Mouse (Mus musculus) urinary bladder, adult 2 months (tissue): ENCODE measurements around the gene Kmt5b. TPM values are rescaled to one million over a fixed set of nuclear protein-coding genes. Genes with fewer than 3 reads are reported as not detected.

ENCODE experiments used
- DNase-seq: peaks from one replicate; pipeline ENCODE4 v3.0.0; 2022; ENCODE audit warnings: low spot score
- polyA plus RNA-seq: library from polyadenylated mRNA; depleted of rRNA; stranded (reverse); fragments of >200 nt; gene quantifications from 2 replicates; pipeline ENCODE4 v1.2.3, GENCODE M21; 2012

Gene Kmt5b
- polyA plus RNA-seq, 1 experiment = 25.6 TPM

GRCm38 (mm10) chr19:3768697-3769383 lies 1.6 kb downstream of the Kmt5b start:
- peak; percentile 88 for DNase-seq

GRCm38 (mm10) chr19:3769533-3769932 lies 2.3 kb downstream of the Kmt5b start:
- DNase-seq = no peak

GRCm38 (mm10) chr19:3774159-3774558 lies 6.9 kb downstream of the Kmt5b start:
- DNase-seq = no peak

GRCm38 (mm10) chr19:3778713-3779112 lies 11.5 kb downstream of the Kmt5b start:
- DNase-seq = no peak

- no peak for DNase-seq
These were observed 22.9 kb downstream of the Kmt5b start for GRCm38 (mm10) chr19:3790077-3790476.

- DNase-seq = no peak
These were observed 38.3 kb downstream of the Kmt5b start for GRCm38 (mm10) chr19:3805526-3805925.

- DNase-seq = no peak
These were observed 43.5 kb downstream of the Kmt5b start for GRCm38 (mm10) chr19:3810536-3811233.

- DNase-seq = no peak
These were observed 47.2 kb downstream of the Kmt5b start for GRCm38 (mm10) chr19:3814461-3814860.

GRCm38 (mm10) chr19:3815824-3816223 lies 48.6 kb downstream of the Kmt5b start:
- DNase-seq = no peak

GRCm38 (mm10) chr19:3819080-3819479 lies 51.9 kb downstream of the Kmt5b start:
- no peak for DNase-seq

GRCm38 (mm10) chr19:3819899-3820444 lies 52.8 kb downstream of the Kmt5b start:
- no peak for DNase-seq

GRCm38 (mm10) chr19:3825044-3825443 lies 57.8 kb downstream of the Kmt5b start:
- DNase-seq = no peak

GRCm38 (mm10) chr19:3829863-3830262 lies 62.6 kb downstream of the Kmt5b start:
- DNase-seq = no peak

- no peak for DNase-seq
These were observed 64.5 kb downstream of the Kmt5b start for GRCm38 (mm10) chr19:3831716-3832115.

GRCm38 (mm10) chr19:3832851-3833353 lies 65.7 kb downstream of the Kmt5b start:
- peak; percentile 39 for DNase-seq

GRCm38 (mm10) chr19:3834301-3834700 lies 67.1 kb downstream of the Kmt5b start:
- no peak for DNase-seq

GRCm38 (mm10) chr19:3836791-3837190 lies 69.6 kb downstream of the Kmt5b start:
- no peak for DNase-seq

GRCm38 (mm10) chr19:3838931-3839330 lies 71.7 kb downstream of the Kmt5b start:
- DNase-seq = no peak

GRCm38 (mm10) chr19:3839686-3840085 lies 72.5 kb downstream of the Kmt5b start:
- no peak for DNase-seq

- no peak for DNase-seq
These were observed 73.0 kb downstream of the Kmt5b start for GRCm38 (mm10) chr19:3840214-3840651.

- no peak for DNase-seq
These were observed 73.5 kb downstream of the Kmt5b start for GRCm38 (mm10) chr19:3840685-3841084.

GRCm38 (mm10) chr19:3842359-3843148 lies 75.3 kb downstream of the Kmt5b start:
- DNase-seq = no peak
